In genomic region chr1:78657671-78658440, GRCm38 (mm10) we compare ENCODE assay signal across 8 mouse cellular contexts. TPM values are rescaled to one million over a fixed set of nuclear protein-coding genes. Genes with fewer than 3 reads are reported as not detected.
A peak's percentile ranks its signal among the peaks of the same experiment; 100 is the strongest.
DNase-seq lines count a peak whose midpoint lies in the region; ATAC-seq lines count a peak whose summit lies in the region.

Gene Acsl3 (plus strand): TSS chr1:78657825.
Gene Utp14b (plus strand): TSS chr1:78658038.

- H3K4me1 ChIP-seq in intestine, embryonic 16.5 days (ENCODE audit: control insufficient read depth, insufficient read depth, low read length): peaks cover 26% of the 10 kb centered on the region
- H3K4me1 ChIP-seq in midbrain, embryonic 10.5 days: peaks cover 44% of the 10 kb centered on the region

- H3K9me3 ChIP-seq in intestine, embryonic 16.5 days (ENCODE audit: control insufficient read depth, low read length): no peaks in the 10 kb centered on the region
- H3K9me3 ChIP-seq in midbrain, embryonic 10.5 days (replicated peaks): no peaks in the 10 kb centered on the region

- H3K27me3 ChIP-seq in intestine, embryonic 16.5 days (replicated peaks; ENCODE audit: control insufficient read depth, insufficient read depth, low read length): no peaks in the 10 kb centered on the region
- no peaks in the 10 kb centered on the region for H3K27me3 ChIP-seq in midbrain, embryonic 10.5 days (ENCODE audit: low read depth, poor library complexity, severe bottlenecking)

- peak within 1 kb of the TSS; percentile 99 for H3K9ac ChIP-seq in intestine, embryonic 16.5 days (ENCODE audit: low read depth, low read length)

- intact Hi-C loops in left cerebral cortex, postnatal 36 days (cut with DNase I): loop anchor here (2.0 to 5.0 kb wide), 2 partner anchors 56 to 121 kb away; no protein-coding TSS in a partner anchor

- peak within 1 kb of the TSS; percentile 98 for H3K4me3 ChIP-seq in intestine, embryonic 16.5 days (ENCODE audit: low read length)
- H3K4me3 ChIP-seq in midbrain, embryonic 10.5 days: peak within 1 kb of the TSS; percentile 91

- ATAC-seq in intestine, embryonic 16.5 days: peak; percentile 99

- H3K36me3 ChIP-seq in intestine, embryonic 16.5 days (ENCODE audit: control insufficient read depth, insufficient read depth, low read length): no peaks in the 10 kb centered on the region
- H3K36me3 ChIP-seq in midbrain, embryonic 10.5 days: 0 out of 2 replicates have a peak, but pooled peaks cover 3% of the 10 kb centered on the region

- peak within 1 kb of the TSS; percentile 71 for H3K4me2 ChIP-seq in intestine, embryonic 16.5 days (ENCODE audit: low read depth, low read length)

- under 1% methylated on average over 100 of the region's 104 CpGs for WGBS in intestine, embryonic 16.5 days
- under 1% methylated on average over 103 of the region's 104 CpGs for WGBS in midbrain, embryonic 10.5 days

- peak within 1 kb of the TSS; percentile 96 for H3K27ac ChIP-seq in intestine, embryonic 16.5 days (ENCODE audit: low read length)
- H3K27ac ChIP-seq in midbrain, embryonic 10.5 days (replicated peaks): peak within 1 kb of the TSS; percentile 99

- peak; percentile 99 for DNase-seq in adrenal gland, postnatal 10 days
- DNase-seq in embryo, embryonic 9.5 days (ENCODE audit: extremely low spot score): peak; percentile 98
- DNase-seq in gastrocnemius, postnatal 4 days (ENCODE audit: low spot score in 2 of 2): peak; percentile 97 to 98
- peak; percentile 97 to 99 for DNase-seq in left cerebral cortex, postnatal 36 days (ENCODE audit: low spot score in 2 of 2)
- peak; percentile 98 for DNase-seq in midbrain, embryonic 10.5 days (ENCODE audit: low spot score)
- DNase-seq in right cerebral cortex, postnatal 36 days (ENCODE audit: low spot score in 2 of 2): peak; percentile 95
- DNase-seq in urinary bladder, postnatal 4 days (ENCODE audit: low spot score in 2 of 2): peak; percentile 96 to 97

RNA-seq across cellular contexts. Expression of gene Acsl3, which starts in this region (rescaled TPM):
- 10 to 100 TPM; 14.7 to 19.8 TPM for total RNA-seq in adrenal gland, postnatal 10 days (2021)
- 10 to 100 TPM; 40.0 to 40.5 TPM for total RNA-seq in gastrocnemius, postnatal 4 days (2021)
- 93.5 and 111 TPM in 2 replicates for polyA plus RNA-seq in intestine, embryonic 16.5 days (2015; fragmentation: Nextera tagmentation; extraction: Ambion mirVana)
- 100 to 1,000 TPM; 159 to 167 TPM for total RNA-seq in left cerebral cortex, postnatal 36 days (2021)
- polyA plus RNA-seq in midbrain, embryonic 10.5 days (2016; fragmentation: Nextera tagmentation; extraction: Ambion mirVana): 82.3 and 86.2 TPM in 2 replicates

RNA-seq across cellular contexts. Expression of gene Utp14b, which starts in this region (rescaled TPM):
- total RNA-seq in adrenal gland, postnatal 10 days (2021): 1 to 10 TPM; 3.7 to 4.4 TPM
- 10 to 100 TPM in 1 of 2 experiments, 1 to 10 TPM in 1; 9.7 to 10.2 TPM for total RNA-seq in gastrocnemius, postnatal 4 days (2021)
- 3.5 and 3.7 TPM in 2 replicates for polyA plus RNA-seq in intestine, embryonic 16.5 days (2015; fragmentation: Nextera tagmentation; extraction: Ambion mirVana)
- 10 to 100 TPM; 12.5 to 17.3 TPM for total RNA-seq in left cerebral cortex, postnatal 36 days (2021)
- polyA plus RNA-seq in midbrain, embryonic 10.5 days (2016; fragmentation: Nextera tagmentation; extraction: Ambion mirVana): 3.6 and 3.8 TPM in 2 replicates

Comparison
In these comparisons a context has a peak if more than half of its experiments do, and no peak if none do; other contexts are left out.
1. Peak in every context shown above with its lines: DNase-seq, ATAC-seq, H3K4me3 ChIP-seq and H3K27ac ChIP-seq.